Mouse (Mus musculus): ENCODE data around the gene Sod1.
"Not testable (repeated sequence)": the region's sequence is repeated elsewhere in the genome, so short reads cannot be mapped to it uniquely, and the experiment has no call there.

Gene Sod1

DNA sequence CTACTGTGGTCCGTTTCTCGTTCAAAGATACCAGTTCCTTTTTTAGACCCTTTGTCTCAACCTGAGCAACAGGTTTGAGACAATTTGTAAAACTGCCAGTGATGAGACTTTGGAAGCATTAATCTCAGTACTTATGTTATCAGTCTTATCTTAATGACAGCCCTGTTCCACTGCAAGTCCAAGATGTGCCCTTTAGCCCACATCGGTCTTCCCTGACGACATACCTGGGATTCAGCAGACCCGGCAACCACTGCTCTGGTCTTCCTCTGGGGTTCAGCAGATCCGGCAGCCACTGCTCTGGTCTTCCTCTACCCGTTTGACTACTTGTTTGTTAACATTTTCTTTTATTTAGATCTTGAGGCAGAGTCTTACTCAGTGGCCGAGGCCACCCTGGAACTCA, 8.8 kb upstream of the Sod1 start:
- no peak for DNase-seq (ENCODE audit: low spot score)

DNA sequence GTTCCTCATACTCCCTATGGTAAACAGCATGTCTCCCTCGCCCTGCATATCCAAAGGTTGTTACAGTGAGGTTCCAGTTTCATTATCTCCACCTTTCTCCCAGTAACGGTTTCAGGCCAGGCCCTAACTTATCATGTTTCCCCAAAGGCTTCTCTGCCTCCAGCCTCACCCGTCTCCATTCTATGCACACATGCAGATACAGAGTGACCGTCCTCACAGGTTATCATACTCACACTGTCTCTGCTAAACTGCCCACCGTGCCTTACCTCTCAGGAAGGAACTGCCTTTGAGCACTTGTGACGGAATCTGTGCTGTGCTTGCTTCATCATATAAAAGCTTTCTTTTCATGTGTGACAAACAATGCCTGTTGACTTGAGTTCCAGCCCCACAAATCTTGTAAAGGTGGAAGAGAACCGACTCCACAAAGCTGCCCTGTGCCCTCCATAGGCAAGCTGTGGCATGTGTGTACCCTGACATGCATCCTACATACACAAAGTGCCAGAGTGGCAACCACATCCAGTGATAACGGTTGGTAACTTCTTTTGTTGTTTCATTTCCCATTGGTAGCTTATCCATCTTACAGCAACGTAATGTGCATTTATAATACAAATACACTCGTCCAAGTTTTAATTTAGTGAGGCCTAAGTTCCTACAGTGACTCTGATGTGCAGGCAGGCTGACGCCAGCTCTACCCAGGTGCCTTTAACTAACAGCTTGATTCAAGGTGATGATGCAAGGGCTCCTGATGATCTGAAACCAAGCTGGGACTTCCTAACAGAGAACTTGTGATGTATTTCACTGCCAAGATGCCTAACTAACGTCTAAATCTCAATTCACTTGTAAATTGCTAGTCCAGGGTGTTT, 6.8 kb upstream of the Sod1 start:
- peak; percentile 68 for DNase-seq (ENCODE audit: low spot score)

DNA sequence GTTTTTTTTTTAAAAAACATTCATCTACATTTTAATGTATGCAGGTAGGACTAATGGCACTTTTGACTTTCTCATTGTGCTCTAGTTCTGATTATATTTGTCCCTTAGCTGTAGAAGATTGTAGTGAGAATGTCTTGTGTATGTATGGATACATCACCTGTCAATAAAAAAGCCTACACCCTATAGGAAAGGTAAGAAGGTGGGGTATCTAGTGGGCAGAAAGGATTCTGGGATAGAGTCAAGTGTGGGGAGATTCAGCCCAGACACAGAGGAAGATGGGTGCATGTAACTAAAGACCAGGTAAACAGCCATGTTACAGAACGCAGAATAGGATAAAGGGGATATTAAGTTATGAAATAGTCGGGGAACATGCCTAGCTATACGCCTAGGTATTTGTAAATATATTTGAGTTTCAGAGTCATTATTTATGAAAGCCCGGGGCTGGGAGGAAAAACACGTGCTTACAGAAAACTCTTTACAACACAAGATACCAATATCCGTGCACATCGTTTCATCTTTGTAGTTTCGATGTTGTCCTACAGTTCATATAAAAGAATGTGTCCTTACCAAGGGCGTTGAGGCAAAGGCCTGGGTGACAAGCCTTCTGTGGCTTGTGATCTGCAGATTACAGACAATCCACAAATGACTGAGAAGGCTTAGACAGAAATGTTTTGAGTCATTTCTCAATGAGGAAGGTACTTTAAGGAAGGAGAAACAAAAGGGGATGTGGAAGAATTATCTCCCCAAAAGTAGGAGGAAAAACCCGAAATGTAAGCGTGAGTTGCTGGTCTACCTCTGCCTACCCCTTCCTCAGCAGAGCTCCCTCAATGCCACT, 5.6 kb upstream of the Sod1 start:
- DNase-seq (ENCODE audit: low spot score), result no peak

DNA sequence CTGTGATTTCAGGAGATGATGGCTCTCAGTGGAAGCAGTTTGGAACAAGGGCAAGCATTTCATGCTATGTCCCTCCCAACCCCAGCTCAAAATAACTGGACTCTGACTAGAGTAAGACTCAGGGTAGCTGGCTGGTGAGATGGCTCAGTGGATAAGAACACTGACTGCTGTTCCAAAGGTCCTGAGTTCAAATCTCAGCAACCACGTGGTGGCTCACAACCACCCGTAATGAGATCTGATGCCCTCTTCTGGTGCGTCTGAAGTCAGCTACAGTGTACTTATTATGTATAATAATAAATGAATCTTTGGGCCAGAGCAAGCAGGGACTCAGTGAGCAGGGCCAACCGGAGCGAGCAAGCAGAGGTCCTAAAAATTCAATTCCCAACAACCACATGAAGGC, 4.7 kb upstream of the Sod1 start:
- not testable (repeated sequence) for DNase-seq (ENCODE audit: low spot score)

DNA sequence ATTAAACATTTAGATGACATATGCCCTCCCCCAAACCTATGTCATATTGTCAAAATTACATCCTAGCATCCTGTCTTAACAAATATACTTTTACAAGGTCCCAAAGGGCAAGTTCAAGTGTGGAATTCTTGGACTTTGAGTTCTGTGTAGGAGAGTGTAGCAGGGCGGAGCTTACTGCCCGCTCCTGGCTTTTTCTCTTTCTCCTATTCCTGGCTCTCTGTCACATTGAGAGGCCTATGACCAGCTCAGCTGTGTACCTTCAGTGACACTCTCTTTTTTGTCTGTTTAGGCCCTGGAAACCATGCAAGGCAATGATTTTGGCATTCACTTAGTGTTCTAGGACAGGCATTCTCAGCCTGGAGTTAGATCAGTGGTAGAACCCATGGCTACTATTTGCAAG, 4.1 kb upstream of the Sod1 start:
- DNase-seq (ENCODE audit: low spot score), result no peak

DNA sequence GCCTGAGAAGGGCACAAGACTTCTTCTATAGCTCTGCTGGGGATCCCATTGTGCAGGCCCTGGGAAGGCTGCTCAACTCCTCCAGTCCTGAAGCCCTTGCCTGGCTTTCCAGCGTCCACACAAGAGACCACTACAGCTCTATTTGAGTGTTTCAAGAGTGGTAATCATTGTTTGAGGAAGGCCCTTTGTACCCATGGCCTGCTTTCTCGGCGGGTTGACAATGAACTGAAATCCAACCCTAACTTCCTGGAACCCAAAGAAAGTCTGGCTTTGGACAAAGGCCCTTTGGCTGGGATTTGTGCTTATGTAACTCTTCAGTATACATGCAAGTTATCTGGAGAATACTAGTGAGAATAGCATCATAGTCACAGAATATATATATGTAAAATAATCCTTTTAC, 3.2 kb upstream of the Sod1 start:
- no peak for DNase-seq (ENCODE audit: low spot score)

DNA sequence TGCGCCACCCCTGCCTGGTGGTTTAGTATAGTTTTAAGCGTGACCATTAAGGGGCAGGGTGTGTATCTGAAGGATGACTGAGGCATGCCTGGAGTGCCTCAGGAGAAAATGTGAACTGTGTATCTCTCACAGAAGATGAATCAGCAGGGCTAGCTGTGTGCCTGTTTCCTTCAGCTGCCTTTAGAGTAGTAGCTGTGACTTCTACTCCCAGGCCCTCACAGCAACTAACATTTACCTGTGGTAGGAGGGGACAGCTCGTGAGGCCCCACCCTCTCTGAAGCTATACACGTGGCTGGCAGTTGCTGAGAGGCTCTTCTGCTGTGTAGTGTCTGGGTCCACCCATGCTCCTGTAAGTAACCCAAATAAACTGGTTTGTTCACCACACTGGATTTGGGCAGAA, 2.6 kb upstream of the Sod1 start:
- no peak for DNase-seq (ENCODE audit: low spot score)

DNA sequence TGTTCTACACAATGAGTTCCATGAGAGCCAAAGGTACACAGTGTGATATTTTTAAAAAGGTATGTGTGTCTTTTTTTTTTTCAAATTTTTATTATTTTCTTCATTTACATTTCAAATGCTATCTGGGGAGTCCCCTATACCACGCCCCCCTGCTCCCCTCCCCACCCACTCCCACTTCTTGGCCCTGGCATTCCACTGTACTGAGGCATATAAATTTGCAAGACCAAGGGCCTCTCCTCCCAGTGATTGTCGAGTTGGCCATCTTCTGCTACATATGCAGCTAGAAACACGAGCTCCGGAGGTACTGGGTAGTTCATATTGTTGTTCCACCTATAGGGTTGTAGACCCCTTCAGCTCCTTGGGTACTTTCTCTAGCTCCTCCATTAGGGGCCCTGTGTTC, 1.1 kb upstream of the Sod1 start:
- not testable (repeated sequence) for DNase-seq (ENCODE audit: low spot score)

DNA sequence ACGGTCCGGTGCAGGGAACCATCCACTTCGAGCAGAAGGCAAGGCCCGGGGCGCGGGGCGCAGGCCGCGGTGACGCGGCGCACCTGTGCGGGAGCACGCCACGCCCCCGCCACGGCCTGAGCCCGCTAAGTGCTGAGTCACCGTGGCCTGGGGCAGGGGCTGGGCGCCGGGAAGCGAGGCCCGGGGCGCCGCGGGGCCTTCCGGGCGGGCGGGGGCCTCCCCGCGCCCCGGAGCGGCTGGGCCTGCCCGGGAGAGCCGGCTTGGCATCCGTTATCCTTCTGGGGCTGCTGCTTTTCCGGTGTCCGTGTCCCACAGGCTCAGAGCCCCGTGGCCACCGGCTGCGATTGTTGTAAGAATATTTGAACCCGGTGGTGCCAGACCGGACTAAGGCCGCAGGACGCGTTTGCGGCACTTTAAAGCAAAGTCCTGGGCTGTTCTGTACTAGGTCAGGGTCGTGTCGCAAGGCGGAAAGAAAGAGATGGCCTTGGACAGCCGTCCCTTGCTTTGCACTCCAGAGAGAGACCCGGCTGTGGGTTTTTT, 408 bp downstream of the Sod1 start:
- no peak for DNase-seq (ENCODE audit: low spot score)

DNA sequence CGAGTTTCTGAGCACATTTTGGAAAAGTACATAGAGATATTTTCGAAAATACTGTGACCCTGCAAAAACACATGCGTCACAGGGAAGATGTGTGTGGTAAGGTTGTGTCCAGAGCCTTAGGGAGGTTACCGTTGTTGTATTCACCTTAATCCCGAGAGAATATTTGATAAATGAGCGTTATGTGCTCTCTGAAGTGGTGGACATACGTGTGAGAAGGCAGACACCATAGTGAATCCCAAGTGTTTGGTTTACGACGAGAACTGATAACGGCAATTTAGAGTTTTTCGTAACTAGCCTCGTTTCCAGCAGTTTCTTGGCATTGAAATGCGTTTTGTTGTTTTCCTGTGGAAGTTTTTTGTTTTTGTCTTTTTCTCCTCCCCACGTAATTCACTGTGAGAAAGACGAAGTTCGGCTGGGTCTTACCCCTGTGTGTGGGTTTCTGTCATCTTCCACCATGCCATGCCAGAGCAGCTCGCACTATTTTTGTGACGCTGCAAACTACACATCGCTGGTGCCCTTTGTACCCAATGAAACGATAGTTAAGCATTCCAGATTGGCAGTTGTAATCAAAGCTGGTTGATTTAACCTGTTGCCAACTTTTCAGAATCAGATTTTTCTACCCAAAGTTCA, 1.0 kb downstream of the Sod1 start:
- DNase-seq (ENCODE audit: low spot score), result no peak

DNA sequence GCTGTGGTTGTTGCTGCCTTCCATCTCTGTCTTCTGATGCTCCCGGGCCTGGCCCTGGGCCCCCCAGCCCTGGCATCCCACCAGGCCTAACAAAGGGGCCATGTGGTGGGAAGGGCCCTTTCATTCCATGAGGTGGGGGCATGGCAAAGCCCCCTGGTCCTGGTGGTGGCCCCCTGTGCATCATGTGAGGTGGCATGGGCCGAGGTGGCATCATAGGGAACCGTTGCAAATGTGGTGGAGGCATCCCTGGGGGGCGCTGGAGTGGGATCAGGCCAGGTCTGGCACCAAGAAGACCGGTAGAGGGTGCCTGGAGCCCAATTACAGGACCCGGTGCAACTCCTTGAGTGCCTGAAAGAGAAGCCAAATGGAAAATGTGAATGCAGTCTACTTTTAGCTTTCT, 9.3 kb downstream of the Sod1 start:
- DNase-seq (ENCODE audit: low spot score), result no peak

DNA sequence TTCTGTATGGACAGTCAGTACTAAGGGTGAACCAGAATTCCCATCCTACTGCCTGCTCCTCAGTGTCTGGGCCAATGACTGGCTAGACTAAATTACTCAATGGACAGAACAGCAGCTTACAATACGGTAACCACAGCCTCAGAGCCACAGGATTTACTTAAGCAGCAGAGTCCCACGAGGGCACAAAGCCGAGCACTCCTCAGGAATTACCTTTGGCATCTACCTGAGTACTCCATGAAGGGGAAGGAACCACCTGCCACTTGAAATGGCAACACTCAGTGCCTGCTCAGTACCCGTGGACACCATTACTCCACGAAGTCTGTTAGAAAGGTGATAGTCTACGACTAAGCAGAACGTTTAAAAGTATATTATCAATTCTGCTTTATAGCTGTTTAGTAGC, 10.7 kb downstream of the Sod1 start:
- DNase-seq (ENCODE audit: low spot score), result no peak

DNA sequence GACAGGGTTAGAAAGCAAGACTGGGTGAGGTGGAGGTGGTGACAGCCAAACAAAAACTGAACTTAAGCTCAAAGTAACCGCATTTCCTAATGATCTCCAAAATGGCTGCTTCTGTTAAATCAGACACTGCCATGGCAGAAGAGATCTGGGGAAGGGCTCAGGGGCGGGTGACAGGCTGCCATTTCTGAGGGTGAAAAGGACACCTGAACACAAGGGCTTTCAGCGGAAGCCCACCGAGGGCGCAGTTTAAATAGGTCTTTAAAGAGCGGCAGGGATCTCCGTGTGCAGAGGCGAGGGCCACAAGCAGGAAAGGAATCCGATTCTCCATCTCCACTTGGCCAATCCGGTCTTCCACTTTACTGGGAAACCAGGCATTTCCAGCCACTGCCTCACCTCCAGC, 13.1 kb downstream of the Sod1 start:
- no peak for DNase-seq (ENCODE audit: low spot score)

DNA sequence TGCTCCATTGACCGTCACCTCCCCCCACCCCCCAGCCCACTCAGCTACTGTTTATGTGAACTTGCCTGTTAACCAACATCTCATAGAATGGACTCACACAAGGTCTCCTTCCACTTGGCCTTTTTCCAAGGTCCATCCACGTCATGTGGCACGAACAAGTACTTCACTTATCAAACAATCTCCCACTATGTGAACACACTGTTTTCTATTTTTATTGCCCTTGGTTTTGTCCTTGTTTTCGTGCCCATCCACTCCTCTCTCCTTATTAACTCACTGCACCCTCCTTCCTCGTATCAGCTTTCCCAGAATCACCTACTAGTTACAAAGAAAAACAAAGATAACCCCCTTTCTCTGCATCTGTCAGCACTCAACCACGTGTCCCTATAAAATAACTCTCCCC, 14.1 kb downstream of the Sod1 start:
- DNase-seq (ENCODE audit: low spot score), result peak; percentile 45

DNA sequence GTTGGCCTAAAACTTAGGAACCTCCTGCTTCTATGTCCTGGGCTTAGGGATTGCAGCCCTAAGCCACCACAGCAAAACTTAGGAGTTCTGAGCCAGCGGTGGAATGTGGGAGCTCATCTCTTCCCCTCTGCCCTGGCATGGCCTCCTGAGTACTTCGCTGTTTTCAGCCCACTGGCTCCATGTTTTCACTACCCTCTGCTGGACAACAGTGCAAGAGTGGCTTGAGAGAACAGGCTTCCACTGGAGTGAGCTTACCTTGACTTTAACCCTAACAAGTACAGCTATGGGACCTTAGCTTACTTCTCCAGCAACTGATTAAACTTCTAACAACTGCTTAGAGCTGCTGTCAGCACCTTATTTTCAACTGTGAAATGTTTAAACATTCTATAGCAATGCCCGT, 14.6 kb downstream of the Sod1 start:
- DNase-seq (ENCODE audit: low spot score), result no peak

DNA sequence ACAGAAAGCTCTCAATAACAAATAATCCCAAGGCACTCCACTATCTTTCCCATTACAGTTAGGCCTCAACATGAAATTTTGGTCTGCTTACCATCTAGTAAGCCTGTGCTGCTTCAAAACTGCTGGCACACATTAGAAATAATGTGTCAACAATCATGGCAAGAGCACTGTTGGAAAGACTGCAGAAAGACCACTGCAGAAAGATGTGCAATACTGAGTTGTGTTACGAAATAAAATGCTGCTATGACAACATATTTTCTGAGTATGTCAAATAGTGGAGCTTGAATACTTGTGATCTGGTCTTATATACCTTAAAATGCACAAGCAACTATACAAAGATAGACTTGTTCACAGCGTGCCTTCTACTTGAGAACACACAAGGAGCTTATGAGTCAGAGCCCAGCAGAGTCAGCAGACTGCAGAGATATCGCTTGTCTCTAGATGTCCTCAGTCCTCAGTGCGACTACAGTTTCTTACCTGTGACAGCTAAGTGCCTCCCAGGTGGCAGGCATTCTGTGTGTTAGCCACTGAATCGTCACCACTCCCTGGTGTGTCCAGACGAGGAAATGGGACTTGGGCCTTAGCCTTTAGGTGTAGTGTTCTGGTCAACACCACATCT, 18.7 kb downstream of the Sod1 start:
- DNase-seq (ENCODE audit: low spot score), result no peak

DNA sequence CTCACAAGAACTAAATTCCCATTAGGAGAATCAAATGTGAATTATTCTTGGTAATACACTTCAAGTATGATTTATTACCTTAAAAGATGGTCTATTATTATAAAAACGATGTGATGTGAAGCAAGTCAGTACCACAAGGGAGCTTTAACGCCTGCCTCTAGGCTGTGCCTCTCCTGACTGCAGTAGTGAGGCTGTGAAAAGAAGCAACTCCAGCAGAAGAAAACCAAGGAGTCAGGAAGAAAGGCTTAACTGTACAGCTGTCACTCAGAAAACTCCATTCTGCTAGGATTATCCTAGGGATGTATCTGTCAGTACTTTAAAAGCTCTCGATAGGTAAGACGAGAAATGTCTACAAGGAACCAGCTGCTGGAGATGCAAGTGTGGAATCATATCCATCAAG, 21.3 kb downstream of the Sod1 start:
- DNase-seq (ENCODE audit: low spot score), result no peak

DNA sequence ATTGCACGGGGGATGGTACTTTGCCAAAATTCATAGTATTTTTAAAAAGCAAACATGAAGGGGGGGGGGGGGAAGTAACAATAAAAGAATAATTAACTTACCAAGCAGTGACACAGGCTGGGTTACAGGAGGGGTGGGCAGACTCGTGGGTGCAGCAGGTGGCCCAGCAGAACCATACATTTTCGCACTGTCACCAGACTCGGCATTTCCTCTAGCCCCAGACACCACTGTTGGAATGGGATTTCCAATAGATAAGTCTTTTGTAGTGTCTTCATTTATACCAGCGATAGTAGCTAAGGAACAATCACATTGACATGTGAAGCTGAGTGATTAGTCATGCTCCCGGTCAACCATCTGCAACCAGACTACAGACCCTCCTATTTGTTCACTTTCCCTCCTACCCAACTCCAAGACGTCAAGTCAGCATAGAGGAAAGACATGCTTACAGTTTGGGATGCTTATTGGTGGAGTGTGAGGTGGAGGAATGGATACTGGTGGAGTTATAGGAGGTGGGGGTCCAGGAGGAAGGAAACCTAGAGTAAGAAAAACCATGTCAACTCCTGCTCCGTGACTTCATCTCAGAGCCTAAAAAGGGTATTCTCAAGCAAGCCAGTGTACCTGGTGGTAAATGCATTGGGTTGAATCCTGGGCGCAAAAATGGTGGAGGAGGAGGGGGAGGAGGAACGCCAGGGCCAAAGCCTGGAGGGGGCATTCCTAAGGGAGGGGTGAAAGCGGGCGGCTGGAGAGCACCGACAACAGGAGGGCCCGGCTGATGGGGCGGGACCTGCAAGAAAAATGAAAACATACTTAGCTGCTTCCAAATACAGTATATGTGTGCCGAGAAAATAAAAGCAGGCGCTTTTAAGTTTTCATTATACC, 22.1 kb downstream of the Sod1 start:
- no peak for DNase-seq (ENCODE audit: low spot score)

DNA sequence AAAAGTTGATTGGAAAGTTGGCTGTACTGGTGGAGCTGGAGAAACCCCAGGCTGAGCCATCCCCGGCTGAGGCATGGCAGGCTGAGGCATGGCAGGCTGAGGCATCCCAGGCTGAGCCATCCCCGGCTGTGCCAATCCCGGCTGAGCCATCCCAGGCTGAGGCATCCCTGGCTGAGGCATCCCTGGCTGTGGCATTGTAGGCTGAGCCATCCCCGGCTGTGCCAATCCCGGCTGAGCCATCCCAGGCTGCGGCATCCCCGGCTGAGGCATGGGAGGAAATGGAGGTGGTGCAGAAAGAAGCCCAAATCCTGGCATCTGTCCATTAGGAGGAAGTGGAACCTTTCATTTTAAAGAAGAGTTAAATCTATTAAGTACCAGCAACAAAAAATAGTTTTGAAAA, 29.5 kb downstream of the Sod1 start:
- no peak for DNase-seq (ENCODE audit: low spot score)

DNA sequence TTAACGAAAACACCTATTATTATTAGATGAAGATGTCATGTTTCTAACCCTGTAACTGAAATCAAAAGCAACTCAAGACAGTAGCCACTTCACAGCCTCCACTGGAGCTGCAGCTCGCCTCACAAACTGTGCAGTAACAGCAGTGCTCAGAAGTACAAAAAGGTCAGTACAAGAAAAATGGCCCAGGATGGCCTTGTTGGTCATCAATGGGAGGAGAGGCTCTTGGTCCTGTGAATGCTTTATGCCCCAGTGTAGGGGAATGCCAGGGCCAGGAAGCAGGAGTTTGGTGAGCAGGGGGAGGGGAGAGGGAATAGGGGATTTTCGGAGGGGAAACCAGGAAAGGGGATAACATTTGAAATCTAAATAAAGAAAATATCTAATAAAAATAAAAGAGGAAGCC, 30.7 kb downstream of the Sod1 start:
- DNase-seq (ENCODE audit: low spot score), result not testable (repeated sequence)

DNA sequence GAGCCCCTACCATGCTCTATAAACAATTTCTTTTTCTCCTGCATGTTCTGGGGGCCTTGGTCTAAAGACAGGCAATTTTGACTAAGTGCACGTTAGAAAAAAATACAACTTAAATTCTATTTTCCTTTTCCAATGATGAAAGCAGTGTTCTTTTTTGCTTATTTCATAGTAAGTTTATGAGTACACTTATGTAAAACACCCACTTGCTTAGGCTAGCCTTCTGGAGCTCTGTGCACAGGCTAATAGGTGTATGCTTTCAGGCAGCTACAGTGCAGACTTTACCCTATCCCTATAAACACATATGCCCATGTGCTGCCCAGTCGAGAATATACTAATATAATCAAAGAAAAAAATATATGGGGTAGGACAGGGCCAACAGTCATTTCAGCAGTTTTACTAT, 32.0 kb downstream of the Sod1 start:
- no peak for DNase-seq (ENCODE audit: low spot score)
